Mouse (Mus musculus) bone marrow, adult 2 months (tissue): ENCODE results near the gene Kirrel3.

Experiments used
- CTCF ChIP-seq: fragments of 200-500 bp; IDR thresholded peaks from 2 replicates; pipeline ENCODE4 v1.5.1; 2011; ENCODE audit warnings: low read length, control low read depth; ENCODE audit not compliant: control insufficient read depth, insufficient read depth
- POLR2A ChIP-seq: fragments of 200-500 bp; IDR thresholded peaks from 2 replicates; pipeline ENCODE4 v1.6.1; 2011; ENCODE audit warnings: low read depth, mild to moderate bottlenecking, control low read depth, low read length, borderline replicate concordance; ENCODE audit not compliant: control insufficient read depth

GRCm38 (mm10) chr9:34847664-34848063 is 362.0 kb downstream of the Kirrel3 start:
- TF ChIP-seq CTCF (peak; percentile 35; the same call in 1 of the 2 replicates), POLR2A (no peak)
